In the genomic region with DNA sequence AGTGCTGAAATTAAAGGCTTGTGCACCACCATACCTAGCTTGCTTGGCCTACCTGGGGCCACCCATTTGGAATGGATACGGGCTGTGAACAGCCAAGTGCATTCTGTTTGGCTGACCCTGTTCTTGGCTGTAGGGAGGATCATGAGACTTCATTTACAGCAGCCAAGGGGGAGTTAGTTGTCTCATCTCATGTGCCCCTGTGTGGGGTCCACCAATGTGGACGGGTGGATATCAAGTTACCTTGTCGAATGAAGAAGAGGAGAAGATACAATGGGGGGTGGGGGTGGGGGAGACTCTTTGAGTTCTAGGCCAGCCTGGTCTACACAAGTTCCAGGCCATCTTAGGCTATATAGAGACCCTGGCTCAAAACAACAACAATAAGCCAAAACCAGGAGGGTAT, we compare ENCODE assay signal across 26 mouse cellular contexts. TPM values are rescaled to one million over a fixed set of nuclear protein-coding genes. Genes with fewer than 3 reads are reported as not detected.
DNase-seq lines count a peak whose midpoint lies in the region; ATAC-seq and TF ChIP-seq lines count a peak whose summit lies in the region.
"Had no signal": no experiment of that assay in that cellular context is flagged by ENCODE, and none has a peak within 500 bp of the region (broad histone marks: within the 10 kb centered on the region; RNA-seq: fewer than 3 reads in every experiment).

No protein-coding gene starts in this region.

- no peak overlapping the region for H3K4me3 ChIP-seq in limb, embryonic 12.5 days (replicated peaks)
- H3K4me3 ChIP-seq in limb, embryonic 10.5 days, result no peak overlapping the region
- no peak overlapping the region for H3K4me3 ChIP-seq in ES-Bruce4 (ENCODE audit: low read depth, low read length)
- no peak overlapping the region for H3K4me3 ChIP-seq in hindbrain, embryonic 12.5 days
- H3K4me3 ChIP-seq: embryonic facial prominence, embryonic 13.5 days; erythroblast, embryonic 14.5 days; forebrain, embryonic 12.5 days; forebrain, embryonic 15.5 days; heart, adult 2 months; heart, embryonic 10.5 days; heart, embryonic 13.5 days; hindbrain, embryonic 13.5 days had no signal

- H3K36me3 ChIP-seq in limb, embryonic 12.5 days, result peaks cover 13% of the 10 kb centered on the region
- H3K36me3 ChIP-seq in limb, embryonic 10.5 days, result peaks cover 30% of the 10 kb centered on the region
- H3K36me3 ChIP-seq in ES-Bruce4 (ENCODE audit: control insufficient read depth, insufficient read depth, low read length, poor library complexity, severe bottlenecking), result no peaks in the 10 kb centered on the region
- H3K36me3 ChIP-seq in hindbrain, embryonic 12.5 days, result no peaks in the 10 kb centered on the region
- H3K36me3 ChIP-seq: embryonic facial prominence, embryonic 13.5 days; forebrain, embryonic 15.5 days; heart, embryonic 13.5 days; hindbrain, embryonic 13.5 days had no signal

- no peak for ATAC-seq in limb, embryonic 12.5 days (ENCODE audit: insufficient number of reproducible peaks, insufficient read depth, low FRiP score, low TSS enrichment, low read depth)
- no peak for ATAC-seq in hindbrain, embryonic 12.5 days (ENCODE audit: low FRiP score)
- ATAC-seq: forebrain, embryonic 15.5 days; hindbrain, embryonic 16.5 days; Patski had no signal

- TF ChIP-seq POLR2A in ES-Bruce4 (IDR thresholded peaks at IDR 0.05; ENCODE audit: insufficient read depth, low read length), result no peak

- H3K9me3 ChIP-seq in limb, embryonic 12.5 days, result no peaks in the 10 kb centered on the region
- no peaks in the 10 kb centered on the region for H3K9me3 ChIP-seq in limb, embryonic 10.5 days (replicated peaks)
- H3K9me3 ChIP-seq in ES-Bruce4 (replicated peaks; ENCODE audit: control insufficient read depth, insufficient read depth, low read length, poor library complexity, severe bottlenecking), result no peaks in the 10 kb centered on the region
- H3K9me3 ChIP-seq in hindbrain, embryonic 12.5 days (replicated peaks), result no peaks in the 10 kb centered on the region
- H3K9me3 ChIP-seq: embryonic facial prominence, embryonic 13.5 days; forebrain, embryonic 12.5 days; forebrain, embryonic 15.5 days; G1E; heart, embryonic 10.5 days; heart, embryonic 13.5 days; hindbrain, embryonic 13.5 days had no signal

- intact Hi-C loops in heart, postnatal 10 days (cut with DNase I), result no loop called here

- 71% methylated on average over 3 of the region's 3 CpGs for WGBS in limb, embryonic 12.5 days
- 77% methylated on average over 3 of the region's 3 CpGs for WGBS in limb, embryonic 10.5 days
- 70% methylated on average over 3 of the region's 3 CpGs for WGBS in hindbrain, embryonic 12.5 days

- TF ChIP-seq CTCF in ES-Bruce4 (IDR thresholded peaks at IDR 0.05; ENCODE audit: low read depth, low read length), result no peak

- TF ChIP-seq EP300 in ES-Bruce4 (IDR thresholded peaks at IDR 0.05; ENCODE audit: insufficient read depth, low read depth, low read length), result no peak

- no peak overlapping the region for H3K9ac ChIP-seq in limb, embryonic 12.5 days (replicated peaks)
- H3K9ac ChIP-seq in ES-Bruce4 (ENCODE audit: low read depth, poor library complexity, severe bottlenecking), result no peak overlapping the region
- no peak overlapping the region for H3K9ac ChIP-seq in hindbrain, embryonic 12.5 days
- H3K9ac ChIP-seq: embryonic facial prominence, embryonic 13.5 days; forebrain, embryonic 12.5 days; forebrain, embryonic 15.5 days; heart, embryonic 13.5 days; hindbrain, embryonic 13.5 days had no signal

- no peaks in the 10 kb centered on the region for H3K27me3 ChIP-seq in limb, embryonic 12.5 days
- H3K27me3 ChIP-seq in limb, embryonic 10.5 days (ENCODE audit: low read depth, poor library complexity, severe bottlenecking), result no peaks in the 10 kb centered on the region
- H3K27me3 ChIP-seq in ES-Bruce4 (ENCODE audit: control insufficient read depth, insufficient read depth, low read length, poor library complexity, severe bottlenecking), result no peaks in the 10 kb centered on the region
- no peaks in the 10 kb centered on the region for H3K27me3 ChIP-seq in hindbrain, embryonic 12.5 days
- H3K27me3 ChIP-seq: embryonic facial prominence, embryonic 13.5 days; forebrain, embryonic 12.5 days; forebrain, embryonic 15.5 days; heart, embryonic 13.5 days; hindbrain, embryonic 13.5 days; Patski had no signal

- H3K4me1 ChIP-seq in limb, embryonic 12.5 days (replicated peaks), result no peaks in the 10 kb centered on the region
- H3K4me1 ChIP-seq in limb, embryonic 10.5 days, result peaks cover 19% of the 10 kb centered on the region
- H3K4me1 ChIP-seq in ES-Bruce4 (ENCODE audit: control insufficient read depth, insufficient read depth, low read length), result peaks cover 6% of the 10 kb centered on the region
- no peaks in the 10 kb centered on the region; the same call in 1 of the 2 replicates for H3K4me1 ChIP-seq in hindbrain, embryonic 12.5 days
- H3K4me1 ChIP-seq: embryonic facial prominence, embryonic 13.5 days; forebrain, embryonic 12.5 days; forebrain, embryonic 15.5 days; heart, embryonic 10.5 days; heart, embryonic 13.5 days; hindbrain, embryonic 13.5 days had no signal

- 0 out of 2 replicates have a peak overlapping the region, but pooled peaks have one; percentile 9 for H3K27ac ChIP-seq in limb, embryonic 12.5 days
- no peak overlapping the region; the same call in 1 of the 2 replicates for H3K27ac ChIP-seq in limb, embryonic 10.5 days
- peak overlapping the region; percentile 30; the same call in 1 of the 2 replicates for H3K27ac ChIP-seq in ES-Bruce4 (ENCODE audit: insufficient read depth, low read length)
- H3K27ac ChIP-seq in hindbrain, embryonic 12.5 days, result no peak overlapping the region
- H3K27ac ChIP-seq: embryonic facial prominence, embryonic 13.5 days; forebrain, embryonic 12.5 days; forebrain, embryonic 15.5 days; heart, adult 2 months; heart, embryonic 10.5 days; heart, embryonic 13.5 days; hindbrain, embryonic 13.5 days had no signal

- no peak overlapping the region for H3K4me2 ChIP-seq in limb, embryonic 12.5 days
- H3K4me2 ChIP-seq in hindbrain, embryonic 12.5 days (replicated peaks), result no peak overlapping the region
- H3K4me2 ChIP-seq: embryonic facial prominence, embryonic 13.5 days; forebrain, embryonic 12.5 days; forebrain, embryonic 15.5 days; heart, embryonic 13.5 days; hindbrain, embryonic 13.5 days had no signal

- DNase-seq in heart, adult 11 months, result peak; percentile 71
- no peak for DNase-seq in heart, postnatal 10 days
- DNase-seq in limb, embryonic 10.5 days (ENCODE audit: low spot score), result no peak
- DNase-seq: adrenal gland, postnatal 10 days; adrenal gland, postnatal 36 days; cerebellum, adult 18-20 months; cerebellum, adult 9-10 months; cerebellum, postnatal 14 days; gastrocnemius, postnatal 25 days; heart, adult 2 months had no signal

RNA-seq across cellular contexts. Expression of a gene that starts 9.7 kb away (rescaled TPM):
- under 1 TPM in 1 of 2 experiments, not detected in 1; 0.32 TPM for total RNA-seq in heart, postnatal 10 days (2021)
- not detected in 2 replicates for polyA plus RNA-seq in limb, embryonic 12.5 days (2016; fragmentation: Nextera tagmentation; extraction: Ambion mirVana)
- polyA plus RNA-seq in limb, embryonic 10.5 days (2016; fragmentation: Nextera tagmentation; extraction: Ambion mirVana), result not detected in 2 replicates
- not detected in 2 replicates for polyA plus RNA-seq in ES-Bruce4 (2011; ENCODE audit: insufficient read depth, insufficient read length, low read depth, missing spikeins)
- not detected in 2 replicates for polyA plus RNA-seq in hindbrain, embryonic 12.5 days (2016; fragmentation: Nextera tagmentation; extraction: Ambion mirVana)
- total RNA-seq: adrenal gland, adult 18-20 months; adrenal gland, postnatal 36 days; G1E; gastrocnemius, adult 8-10 months; gastrocnemius, postnatal 25 days; heart, adult 2 months; hematopoietic stem cell, adult 5-6 weeks had no signal
- polyA plus RNA-seq: embryonic facial prominence, embryonic 13.5 days; erythroblast, embryonic 14.5 days; forebrain, embryonic 12.5 days; G1E; heart, embryonic 10.5 days; heart, embryonic 13.5 days; hindbrain, embryonic 13.5 days had no signal

RNA-seq across cellular contexts. Expression of a gene that starts 17.8 kb away (rescaled TPM):
- under 1 TPM; 0.52 to 0.57 TPM for total RNA-seq in heart, postnatal 10 days (2021)
- 7.6 and 8.3 TPM in 2 replicates for polyA plus RNA-seq in limb, embryonic 12.5 days (2016; fragmentation: Nextera tagmentation; extraction: Ambion mirVana)
- polyA plus RNA-seq in limb, embryonic 10.5 days (2016; fragmentation: Nextera tagmentation; extraction: Ambion mirVana), result 11.4 and 12.8 TPM in 2 replicates
- 7.8 and 7.9 TPM in 2 replicates for polyA plus RNA-seq in ES-Bruce4 (2011; ENCODE audit: insufficient read depth, insufficient read length, low read depth, missing spikeins)
- polyA plus RNA-seq in hindbrain, embryonic 12.5 days (2016; fragmentation: Nextera tagmentation; extraction: Ambion mirVana), result 4.7 and 4.9 TPM in 2 replicates

RNA-seq across cellular contexts. Expression of a gene that starts 26.9 kb away (rescaled TPM):
- 1 to 10 TPM; 6.9 to 7.4 TPM for total RNA-seq in heart, postnatal 10 days (2021)
- polyA plus RNA-seq in limb, embryonic 12.5 days (2016; fragmentation: Nextera tagmentation; extraction: Ambion mirVana), result 48.9 and 50.5 TPM in 2 replicates
- polyA plus RNA-seq in limb, embryonic 10.5 days (2016; fragmentation: Nextera tagmentation; extraction: Ambion mirVana), result 74.7 and 92.6 TPM in 2 replicates
- 52.1 and 54.3 TPM in 2 replicates for polyA plus RNA-seq in ES-Bruce4 (2011; ENCODE audit: insufficient read depth, insufficient read length, low read depth, missing spikeins)
- 86.6 and 97.4 TPM in 2 replicates for polyA plus RNA-seq in hindbrain, embryonic 12.5 days (2016; fragmentation: Nextera tagmentation; extraction: Ambion mirVana)

RNA-seq across cellular contexts. Expression of a gene that starts 33.8 kb away (rescaled TPM):
- 10 to 100 TPM; 16.1 to 20.8 TPM for total RNA-seq in heart, postnatal 10 days (2021)
- polyA plus RNA-seq in limb, embryonic 12.5 days (2016; fragmentation: Nextera tagmentation; extraction: Ambion mirVana), result 9.2 and 9.9 TPM in 2 replicates
- polyA plus RNA-seq in limb, embryonic 10.5 days (2016; fragmentation: Nextera tagmentation; extraction: Ambion mirVana), result 7.6 and 9.2 TPM in 2 replicates
- polyA plus RNA-seq in ES-Bruce4 (2011; ENCODE audit: insufficient read depth, insufficient read length, low read depth, missing spikeins), result 6.2 and 7.0 TPM in 2 replicates
- 6.3 and 7.6 TPM in 2 replicates for polyA plus RNA-seq in hindbrain, embryonic 12.5 days (2016; fragmentation: Nextera tagmentation; extraction: Ambion mirVana)

RNA-seq across cellular contexts. Expression of a gene that starts 35.5 kb away (rescaled TPM):
- 10 to 100 TPM; 78.6 to 80.0 TPM for total RNA-seq in heart, postnatal 10 days (2021)
- 81.3 and 81.6 TPM in 2 replicates for polyA plus RNA-seq in limb, embryonic 12.5 days (2016; fragmentation: Nextera tagmentation; extraction: Ambion mirVana)
- polyA plus RNA-seq in limb, embryonic 10.5 days (2016; fragmentation: Nextera tagmentation; extraction: Ambion mirVana), result 71.6 and 78.2 TPM in 2 replicates
- polyA plus RNA-seq in ES-Bruce4 (2011; ENCODE audit: insufficient read depth, insufficient read length, low read depth, missing spikeins), result 20.7 and 23.9 TPM in 2 replicates
- polyA plus RNA-seq in hindbrain, embryonic 12.5 days (2016; fragmentation: Nextera tagmentation; extraction: Ambion mirVana), result 82.4 and 87.1 TPM in 2 replicates

Comparison
In these comparisons a context has a peak if more than half of its experiments do, and no peak if none do; other contexts are left out.
1. H3K27ac ChIP-seq: peak in limb, embryonic 12.5 days (single experiment) and ES-Bruce4 (single experiment); none in limb, embryonic 10.5 days (single experiment) and hindbrain, embryonic 12.5 days (single experiment).